20 mouse cellular contexts compared by ENCODE assay signal in the genomic region with DNA sequence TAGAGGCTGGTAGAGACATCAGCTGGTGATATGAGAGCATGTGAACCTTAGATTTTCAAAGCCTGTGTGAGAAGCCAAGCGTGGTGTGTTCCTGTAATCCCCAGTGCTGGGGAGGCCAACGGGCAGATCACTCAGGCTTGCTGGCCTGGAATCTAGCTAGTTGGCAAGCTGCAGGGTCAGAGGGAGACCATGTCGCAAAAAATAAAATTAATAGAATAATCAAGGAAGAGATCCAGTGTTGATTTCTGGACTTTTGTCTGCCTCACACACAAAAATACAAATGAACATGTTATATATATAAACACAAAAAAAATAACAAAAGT.
A peak's percentile ranks its signal among the peaks of the same experiment; 100 is the strongest.
DNase-seq lines count a peak whose midpoint lies in the region; TF ChIP-seq lines count a peak whose summit lies in the region.
"Had no signal": no experiment of that assay in that cellular context is flagged by ENCODE, and none has a peak within 500 bp of the region (broad histone marks: within the 10 kb centered on the region; RNA-seq: fewer than 3 reads in every experiment).

No protein-coding gene starts in this region.

- no peaks in the 10 kb centered on the region for H3K27me3 ChIP-seq in cerebellum, adult 2 months (ENCODE audit: control insufficient read depth, insufficient read depth, low read length)
- no peaks in the 10 kb centered on the region for H3K27me3 ChIP-seq in hindbrain, embryonic 10.5 days (ENCODE audit: insufficient read depth, poor library complexity, severe bottlenecking)
- H3K27me3 ChIP-seq: forebrain, embryonic 12.5 days; heart, embryonic 13.5 days; hindbrain, embryonic 15.5 days; intestine, embryonic 15.5 days; limb, embryonic 15.5 days; liver, embryonic 15.5 days; midbrain, embryonic 12.5 days; neural tube, embryonic 13.5 days had no signal

- peak; percentile 8 for DNase-seq in adrenal gland, postnatal 10 days
- DNase-seq in adrenal gland, adult 8-10 months = no peak
- DNase-seq in kidney, adult 9 months = peak; percentile 16
- no peak for DNase-seq in kidney, adult 11 months
- peak; percentile 38 to 55 for DNase-seq in cerebellum, adult 2 months
- peak; percentile 32 to 38 for DNase-seq in cerebellum, postnatal 36 days
- DNase-seq in hindbrain, embryonic 10.5 days (ENCODE audit: low spot score) = no peak
- DNase-seq in spleen, adult 18-20 months = no peak
- DNase-seq: right cerebral cortex, adult 18-20 months; thymus, postnatal 36 days had no signal

- no peak overlapping the region for H3K27ac ChIP-seq in cerebellum, adult 2 months (ENCODE audit: insufficient read depth, low read length)
- H3K27ac ChIP-seq in hindbrain, embryonic 10.5 days = no peak overlapping the region
- H3K27ac ChIP-seq: embryonic facial prominence, embryonic 10.5 days; forebrain, embryonic 12.5 days; heart, embryonic 13.5 days; hindbrain, embryonic 15.5 days; intestine, embryonic 15.5 days; layer of hippocampus, adult 2 months; limb, embryonic 15.5 days; liver, embryonic 15.5 days; midbrain, embryonic 12.5 days; neural tube, embryonic 13.5 days had no signal

- WGBS in cerebellum, adult 2 months = 16% methylated on average over 3 of the region's 3 CpGs
- WGBS in hindbrain, embryonic 10.5 days = 88% methylated on average over 3 of the region's 3 CpGs

- no peak for TF ChIP-seq CTCF in cerebellum, adult 2 months (IDR thresholded peaks at IDR 0.05; ENCODE audit: borderline replicate concordance, insufficient read depth, low read depth, low read length)

- H3K4me3 ChIP-seq in cerebellum, adult 2 months (replicated peaks; ENCODE audit: insufficient read depth, low read depth, low read length) = no peak overlapping the region
- H3K4me3 ChIP-seq in hindbrain, embryonic 10.5 days = no peak overlapping the region
- H3K4me3 ChIP-seq: embryonic facial prominence, embryonic 10.5 days; forebrain, embryonic 12.5 days; heart, embryonic 13.5 days; hindbrain, embryonic 15.5 days; intestine, embryonic 15.5 days; layer of hippocampus, adult 2 months; limb, embryonic 15.5 days; liver, embryonic 15.5 days; midbrain, embryonic 12.5 days; neural tube, embryonic 13.5 days had no signal

- no peaks in the 10 kb centered on the region for H3K36me3 ChIP-seq in hindbrain, embryonic 10.5 days
- H3K36me3 ChIP-seq: embryonic facial prominence, embryonic 10.5 days; forebrain, embryonic 12.5 days; heart, embryonic 13.5 days; hindbrain, embryonic 15.5 days; intestine, embryonic 15.5 days; limb, embryonic 15.5 days; liver, embryonic 15.5 days; midbrain, embryonic 12.5 days; neural tube, embryonic 13.5 days had no signal

- no peaks in the 10 kb centered on the region for H3K9me3 ChIP-seq in hindbrain, embryonic 10.5 days
- H3K9me3 ChIP-seq: embryonic facial prominence, embryonic 10.5 days; forebrain, embryonic 12.5 days; heart, embryonic 13.5 days; hindbrain, embryonic 15.5 days; intestine, embryonic 15.5 days; limb, embryonic 15.5 days; liver, embryonic 15.5 days; midbrain, embryonic 12.5 days; neural tube, embryonic 13.5 days had no signal

- TF ChIP-seq POLR2A in cerebellum, adult 2 months (IDR thresholded peaks at IDR 0.05; ENCODE audit: borderline replicate concordance, insufficient read depth, low read length) = no peak

- H3K4me1 ChIP-seq in cerebellum, adult 2 months (ENCODE audit: control insufficient read depth, insufficient read depth, low read length) = no peaks in the 10 kb centered on the region
- no peaks in the 10 kb centered on the region for H3K4me1 ChIP-seq in hindbrain, embryonic 10.5 days (replicated peaks)
- H3K4me1 ChIP-seq: forebrain, embryonic 12.5 days; heart, embryonic 13.5 days; hindbrain, embryonic 15.5 days; intestine, embryonic 15.5 days; limb, embryonic 15.5 days; liver, embryonic 15.5 days; midbrain, embryonic 12.5 days; neural tube, embryonic 13.5 days had no signal

Comparison
In these comparisons a context has a peak if more than half of its experiments do, and no peak if none do; other contexts are left out.
1. DNase-seq: peak in adrenal gland, postnatal 10 days (single experiment), kidney, adult 9 months (single experiment), cerebellum, adult 2 months (2 of 2) and cerebellum, postnatal 36 days (2 of 2); none in adrenal gland, adult 8-10 months (single experiment), kidney, adult 11 months (single experiment), hindbrain, embryonic 10.5 days (single experiment) and spleen, adult 18-20 months (0 of 2).